Mouse (Mus musculus) gonadal fat pad, adult 2 months (tissue): ENCODE data around the gene 4931428L18Rik. TPM values are rescaled to one million over a fixed set of nuclear protein-coding genes. Genes with fewer than 3 reads are reported as not detected.

Experiments
- polyA plus RNA-seq: library from polyadenylated mRNA; depleted of rRNA; stranded (reverse); fragments of >200 nt; gene quantifications from 2 replicates; pipeline ENCODE4 v1.2.3, GENCODE M21; 2012; rRNA removed

Gene 4931428L18Rik
- polyA plus RNA-seq, 1 experiment: 0.93 TPM

Other genes with a start within 250 kb of the 4931428L18Rik start
- gene AC153137.1, start 244.7 kb downstream of the 4931428L18Rik start, polyA plus RNA-seq: not detected in 2 replicates
- gene Lgsn, start 46.3 kb downstream of the 4931428L18Rik start, polyA plus RNA-seq: not detected in 2 replicates
- not detected in 2 replicates for gene Pih1d3, start 154 bp upstream of the 4931428L18Rik start, polyA plus RNA-seq